Mouse (Mus musculus): ENCODE data around the gene Nkd1. TPM values are rescaled to one million over a fixed set of nuclear protein-coding genes. Genes with fewer than 3 reads are reported as not detected.

Nkd1 gene
- total RNA-seq, 2 experiments from 2014 or later: 3.1 to 4.5 TPM

GRCm38 (mm10) chr8:88604065-88605038 is 83.2 kb downstream of the Nkd1 start:
- DNase-seq: peak; percentile 83
- intact Hi-C loops (cut with DNase I; ENCODE audit: low total_unique reads): no loop called here

GRCm38 (mm10) chr8:88605361-88606040 is 84.3 kb downstream of the Nkd1 start:
- intact Hi-C loops (cut with DNase I; ENCODE audit: low total_unique reads): no loop called here
- DNase-seq: no peak

DNA sequence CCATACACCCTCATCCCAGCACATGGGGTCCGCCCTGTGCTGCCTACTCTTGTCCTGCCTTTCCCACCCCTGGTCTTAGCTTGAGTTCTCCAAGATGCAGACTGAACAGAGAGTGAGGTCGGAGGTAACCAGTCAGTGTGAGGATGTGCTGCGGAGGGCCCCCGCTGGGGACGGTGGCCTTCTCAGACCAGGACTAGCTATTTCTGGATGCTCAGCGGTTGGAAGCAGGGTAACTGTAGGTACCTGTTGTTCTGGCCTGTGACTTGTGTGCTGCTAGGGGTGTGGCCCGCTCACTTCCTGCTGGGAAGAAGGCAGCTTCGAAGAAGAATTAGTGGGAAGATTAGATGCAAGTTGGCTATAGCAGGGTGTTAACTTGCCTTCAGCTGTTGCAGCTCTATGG is 87.9 kb downstream of the Nkd1 start:
- DNase-seq: no peak
- intact Hi-C loops (cut with DNase I; ENCODE audit: low total_unique reads): no loop called here

- intact Hi-C loops (cut with DNase I; ENCODE audit: low total_unique reads): loop anchor here (10.0 kb wide), 1 partner anchor 155 kb away; no protein-coding TSS in a partner anchor
- no peak for DNase-seq
Observed at GRCm38 (mm10) chr8:88610271-88610670, 89.1 kb downstream of the Nkd1 start.

DNA sequence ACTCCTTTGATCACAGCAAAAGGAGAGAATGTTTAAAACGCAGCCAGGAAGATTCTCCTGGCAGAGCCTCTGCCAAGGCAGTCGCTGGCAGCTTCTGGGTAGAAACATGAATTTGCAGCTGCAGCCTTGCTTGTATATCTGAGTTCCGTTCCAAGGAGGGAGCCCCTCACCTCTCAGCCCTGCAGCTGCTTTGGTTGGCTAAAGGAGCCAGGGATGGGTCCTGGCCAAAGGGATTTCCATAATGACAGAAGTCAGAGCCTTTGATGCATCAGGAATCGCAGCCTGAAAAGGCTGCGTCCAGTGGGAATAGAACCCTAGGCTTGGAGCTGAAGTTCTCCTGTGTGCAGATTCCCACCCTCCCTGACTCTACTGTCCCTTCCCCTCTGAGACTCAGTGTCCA is 93.8 kb downstream of the Nkd1 start:
- intact Hi-C loops (cut with DNase I; ENCODE audit: low total_unique reads): loop anchor here (10.0 kb wide), 1 partner anchor 160 kb away; no protein-coding TSS in a partner anchor
- no peak for DNase-seq

- intact Hi-C loops (cut with DNase I; ENCODE audit: low total_unique reads): loop anchor here (10.0 kb wide), 1 partner anchor 164 kb away; no protein-coding TSS in a partner anchor
- no peak for DNase-seq
Observed at GRCm38 (mm10) chr8:88618612-88619011, 97.5 kb downstream of the Nkd1 start.

- no peak for DNase-seq
Observed at GRCm38 (mm10) chr8:88619513-88619912, 98.4 kb downstream of the Nkd1 start.

GRCm38 (mm10) chr8:88620931-88621330 is 99.8 kb downstream of the Nkd1 start:
- intact Hi-C loops (cut with DNase I; ENCODE audit: low total_unique reads): loop anchor here (5.0 to 10.0 kb wide), 2 partner anchors 259 to 356 kb away; partner anchors contain the start of gene Brd7

More at GRCm38 (mm10) chr8:88619513-88619912, 98.4 kb downstream of the Nkd1 start:
- intact Hi-C loops (cut with DNase I; ENCODE audit: low total_unique reads): loop anchor here (10.0 kb wide), 1 partner anchor 165 kb away; no protein-coding TSS in a partner anchor

DNA sequence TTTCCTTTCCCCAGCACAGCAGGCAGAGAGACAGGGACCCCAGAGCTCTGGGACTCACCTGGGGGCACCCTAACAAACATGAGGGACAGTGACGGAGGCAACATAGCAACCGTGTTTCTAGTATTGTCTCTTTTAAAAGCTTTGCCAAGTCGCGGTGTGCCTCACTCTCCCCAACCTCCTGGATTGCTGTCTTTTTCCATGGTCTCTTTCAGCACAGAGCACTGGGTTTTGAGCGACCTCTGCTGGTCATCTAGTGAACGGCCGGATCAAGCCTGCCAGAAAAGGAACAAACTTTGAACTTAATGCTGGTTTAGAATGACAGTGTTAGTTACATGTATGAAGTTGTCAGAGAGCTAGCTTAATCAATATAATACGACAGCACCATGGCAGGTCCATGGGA is 100.3 kb downstream of the Nkd1 start:
- peak; percentile 60 for DNase-seq
- intact Hi-C loops (cut with DNase I; ENCODE audit: low total_unique reads): loop anchor here (5.0 to 10.0 kb wide), 2 partner anchors 259 to 357 kb away; partner anchors contain the start of gene Brd7

More at GRCm38 (mm10) chr8:88620931-88621330, 99.8 kb downstream of the Nkd1 start:
- DNase-seq: no peak

- intact Hi-C loops (cut with DNase I; ENCODE audit: low total_unique reads): loop anchor here (5.0 to 10.0 kb wide), 2 partner anchors 261 to 359 kb away; partner anchors contain the start of gene Brd7
- no peak for DNase-seq
Observed at GRCm38 (mm10) chr8:88623351-88623750, 102.2 kb downstream of the Nkd1 start.

DNA sequence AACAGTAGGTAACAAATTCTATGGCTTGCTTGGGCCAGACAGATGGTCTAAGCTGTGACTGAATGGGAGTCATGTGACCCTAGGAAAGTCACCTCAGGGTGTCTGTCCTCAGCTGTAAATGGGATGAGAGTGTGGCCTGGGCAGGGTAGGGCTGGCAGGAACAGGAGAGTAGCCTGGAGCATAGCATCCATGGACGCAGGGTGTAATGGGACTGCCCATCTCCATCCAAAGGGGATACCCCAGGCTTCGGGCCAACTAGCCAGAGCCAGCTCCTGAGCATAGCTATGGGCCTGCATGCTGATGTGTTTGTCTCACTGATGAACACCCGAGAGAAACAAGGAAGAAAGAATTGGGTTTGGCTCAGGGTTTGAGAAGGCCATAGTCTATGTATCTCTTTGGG is 103.1 kb downstream of the Nkd1 start:
- intact Hi-C loops (cut with DNase I; ENCODE audit: low total_unique reads): loop anchor here (5.0 to 10.0 kb wide), 2 partner anchors 262 to 359 kb away; partner anchors contain the start of gene Brd7
- no peak for DNase-seq

DNA sequence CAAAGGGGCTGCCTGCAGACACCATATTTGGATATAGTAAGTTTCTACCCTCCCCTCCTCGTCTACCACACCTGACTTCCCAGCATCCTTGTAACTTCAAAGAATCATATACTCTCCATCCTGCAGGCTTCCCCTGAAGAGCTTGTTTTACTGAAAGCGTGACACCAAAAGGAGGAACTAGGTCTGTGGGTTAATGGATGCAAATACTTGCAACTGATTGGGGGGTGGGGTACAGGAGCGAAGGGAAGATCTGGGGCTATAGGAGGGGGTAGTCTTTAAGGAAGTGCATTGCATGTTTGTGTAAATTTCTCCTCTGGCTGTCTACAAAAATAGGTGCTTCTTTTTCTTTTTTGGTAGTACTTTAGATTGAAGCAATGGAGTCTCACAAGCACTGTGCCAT is 105.3 kb downstream of the Nkd1 start:
- DNase-seq: no peak
- intact Hi-C loops (cut with DNase I; ENCODE audit: low total_unique reads): loop anchor here (10.0 kb wide), 1 partner anchor 362 kb away; no protein-coding TSS in a partner anchor

DNA sequence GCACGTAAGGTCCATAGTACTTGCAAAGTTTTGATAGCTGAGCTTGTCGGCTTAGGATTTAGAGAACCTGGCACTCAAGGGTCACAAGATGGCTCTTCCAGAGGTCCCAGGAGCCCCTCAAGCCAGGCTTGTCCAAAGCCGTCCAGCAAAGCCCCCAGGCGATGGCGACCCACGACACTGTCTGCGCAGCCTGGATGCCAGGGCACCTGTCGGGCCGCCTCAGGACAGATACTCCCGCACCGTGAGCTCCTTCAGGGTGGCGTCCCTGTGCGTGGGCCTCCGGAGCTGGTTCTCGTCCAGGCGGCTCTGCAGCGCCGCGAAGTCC is 105.7 kb downstream of the Nkd1 start:
- no peak for DNase-seq

DNA sequence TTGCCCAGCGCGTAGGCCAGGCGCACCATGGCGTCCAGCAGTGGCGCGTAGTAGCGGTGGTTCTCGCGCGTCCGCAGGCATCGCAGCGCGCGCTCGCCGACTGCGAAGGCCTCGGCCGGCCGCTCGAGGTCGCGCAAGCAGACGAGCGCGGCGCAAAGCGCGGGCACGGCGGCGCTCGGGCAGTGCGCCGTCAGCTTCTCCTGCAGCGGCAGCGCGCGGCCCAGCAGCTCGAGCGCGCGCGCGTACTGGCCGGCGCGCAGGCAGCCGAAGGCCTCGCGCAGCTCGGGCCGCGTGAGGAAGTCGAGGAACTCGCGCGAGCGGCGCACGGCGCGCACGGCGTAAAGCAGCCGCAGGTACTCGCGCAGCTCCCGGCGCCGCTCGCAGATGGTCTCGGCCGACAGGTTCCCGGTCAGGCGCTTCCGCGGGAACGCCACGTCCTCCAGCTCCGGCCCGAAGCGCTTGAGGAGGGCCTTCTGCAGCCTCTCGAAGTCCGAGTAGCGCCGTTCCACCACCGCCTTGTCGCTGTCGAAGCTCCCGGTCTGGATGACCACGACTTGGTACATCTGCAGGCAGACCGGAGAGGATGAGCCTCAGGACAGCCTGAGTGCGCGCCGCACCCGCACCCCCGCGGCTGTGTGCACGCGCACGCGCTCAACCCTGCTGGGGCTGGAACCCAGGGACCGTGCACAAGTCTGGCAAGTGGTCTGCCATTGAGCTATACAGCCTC is 106.3 kb downstream of the Nkd1 start:
- DNase-seq: peak; percentile 79
- intact Hi-C loops (cut with DNase I; ENCODE audit: low total_unique reads): loop anchor here (10.0 kb wide), 1 partner anchor 363 kb away; no protein-coding TSS in a partner anchor

More for the DNA sequence above, 105.7 kb downstream of the Nkd1 start:
- intact Hi-C loops (cut with DNase I; ENCODE audit: low total_unique reads): loop anchor here (10.0 kb wide), 1 partner anchor 362 kb away; no protein-coding TSS in a partner anchor

DNA sequence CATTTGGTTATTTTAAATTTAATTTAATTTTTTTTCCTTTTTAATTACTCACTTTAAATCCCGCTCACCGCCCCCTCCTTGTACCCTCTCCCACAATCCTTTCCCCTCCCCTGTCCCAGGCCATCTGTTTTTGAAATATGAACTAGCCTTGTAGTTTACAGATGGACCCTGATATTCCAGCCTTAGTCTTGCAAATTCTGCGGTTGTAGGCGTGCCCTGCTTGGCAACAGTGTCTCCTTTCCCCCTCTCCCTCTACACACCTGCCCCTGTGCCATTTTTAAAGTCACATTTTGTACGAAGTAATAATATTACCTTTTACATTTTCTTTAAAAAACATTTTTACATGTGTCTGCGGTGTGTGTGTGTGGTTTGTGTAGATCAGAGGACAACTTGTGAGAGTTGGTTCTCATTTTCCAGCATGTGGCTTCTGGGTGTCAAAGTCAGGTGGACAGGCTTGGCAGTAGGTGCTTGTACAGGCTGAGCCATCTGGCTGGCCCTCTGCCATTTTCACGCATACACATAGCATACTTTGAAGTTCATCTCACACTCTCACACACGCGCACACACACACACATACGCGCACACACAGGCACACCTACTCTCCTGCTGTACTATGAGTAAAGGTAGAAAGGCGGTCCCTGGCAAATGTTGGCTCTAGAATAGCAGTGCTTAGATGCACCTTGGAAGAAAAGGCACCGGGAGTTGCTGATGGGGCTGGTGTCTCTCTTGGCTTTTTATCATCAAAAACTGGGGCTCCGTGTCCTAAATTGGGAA is 107.0 kb downstream of the Nkd1 start:
- no peak for DNase-seq
- intact Hi-C loops (cut with DNase I; ENCODE audit: low total_unique reads): loop anchor here (10.0 kb wide), 1 partner anchor 363 kb away; no protein-coding TSS in a partner anchor

DNA sequence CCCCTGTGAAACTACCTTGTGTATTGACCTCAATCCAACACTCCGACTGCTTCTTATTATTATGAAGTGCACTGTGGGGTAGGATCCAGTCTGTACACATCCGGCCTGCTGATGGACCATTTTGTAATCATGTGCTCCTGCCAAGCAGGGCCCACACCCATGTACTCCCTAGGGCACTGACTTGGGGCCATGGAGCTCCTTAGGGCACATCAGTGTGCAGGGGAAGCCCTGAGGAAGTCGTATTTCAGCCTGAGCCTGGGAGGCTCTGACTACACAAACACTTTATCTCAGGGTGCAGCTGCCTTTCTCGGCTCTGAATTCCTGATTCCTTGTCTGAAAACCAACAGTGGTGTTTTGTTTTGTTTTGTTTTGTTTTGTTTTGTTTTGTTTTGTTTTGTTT is 109.1 kb downstream of the Nkd1 start:
- DNase-seq: no peak
- intact Hi-C loops (cut with DNase I; ENCODE audit: low total_unique reads): loop anchor here (5.0 kb wide), 1 partner anchor 72 kb away; no protein-coding TSS in a partner anchor

- intact Hi-C loops (cut with DNase I; ENCODE audit: low total_unique reads): loop anchor here (5.0 kb wide), 1 partner anchor 71 kb away; no protein-coding TSS in a partner anchor
- no peak for DNase-seq
Observed at GRCm38 (mm10) chr8:88631081-88631480, 109.9 kb downstream of the Nkd1 start.

GRCm38 (mm10) chr8:88633343-88633765 is 112.2 kb downstream of the Nkd1 start:
- intact Hi-C loops (cut with DNase I; ENCODE audit: low total_unique reads): loop anchor here (5.0 kb wide), 1 partner anchor 69 kb away; no protein-coding TSS in a partner anchor
- no peak for DNase-seq

Data from gastrocnemius, postnatal 14 days (tissue).